Mouse (Mus musculus) heart, embryonic 10.5 days (tissue): ENCODE results near the gene Birc7. TPM values are rescaled to one million over a fixed set of nuclear protein-coding genes. Genes with fewer than 3 reads are reported as not detected.
A peak's percentile ranks its signal among the peaks of the same experiment; 100 is the strongest.

Experiments used
- DNase-seq: peaks from one replicate; pipeline ENCODE4 v3.0.0-alpha.2; 2017; ENCODE audit warnings: low spot score
- H3K27ac ChIP-seq: fragments of 300-500 bp; sonication (generic); 2 replicates; pipeline ENCODE4 v1.5.1; 2016; ENCODE audit warnings: mild to moderate bottlenecking
- H3K27me3 ChIP-seq: fragments of 300-500 bp; sonication (generic); 2 replicates; pipeline ENCODE4 v1.6.1; 2016; ENCODE audit warnings: mild to moderate bottlenecking; ENCODE audit not compliant: poor library complexity, insufficient read depth, severe bottlenecking
- H3K36me3 ChIP-seq: fragments of 300-500 bp; sonication (generic); 2 replicates; pipeline ENCODE4 v1.6.1; 2016; ENCODE audit warnings: mild to moderate bottlenecking, moderate library complexity
- H3K4me1 ChIP-seq: fragments of 300-500 bp; sonication (generic); 2 replicates; pipeline ENCODE4 v1.6.1; 2016; ENCODE audit warnings: mild to moderate bottlenecking
- H3K4me3 ChIP-seq: fragments of 300-500 bp; sonication (generic); 2 replicates; pipeline ENCODE4 v1.5.1; 2016; ENCODE audit warnings: mild to moderate bottlenecking, moderate library complexity
- H3K9me3 ChIP-seq: fragments of 300-500 bp; sonication (generic); 2 replicates; pipeline ENCODE4 v1.6.1; 2016; ENCODE audit warnings: mild to moderate bottlenecking, moderate library complexity
- WGBS: fragments of 180-500 bp; shearing (Covaris S2); methylation state at CpG from one replicate; pipeline ENCODE4 v1.1.7; 2016; 5-methylcytosine and 5-hydroxymethylcytosine counted together
- polyA plus RNA-seq: library from polyadenylated mRNA; unstranded; fragments of >200 nt; fragmentation: Nextera tagmentation; extraction: Ambion mirVana; gene quantifications from 2 replicates; pipeline ENCODE4 v1.2.1, GENCODE M21; 2016

Birc7 gene
- polyA plus RNA-seq, 1 experiment from 2014 or later = 0.09 TPM

GRCm38 (mm10) chr2:180894029-180894623 is 34.7 kb upstream of the Birc7 start:
- H3K4me3 ChIP-seq = peak overlapping the region; percentile 62
- DNase-seq = no peak
- peaks cover 98% of the 10 kb centered on the region for H3K27me3 ChIP-seq
- H3K27ac ChIP-seq = no peak overlapping the region
- no peaks in the 10 kb centered on the region for H3K9me3 ChIP-seq
- 0 out of 2 replicates have a peak, but pooled peaks cover 3% of the 10 kb centered on the region for H3K36me3 ChIP-seq
- under 1% methylated on average over 57 of the region's 57 CpGs for WGBS
- H3K4me1 ChIP-seq = peaks cover 33% of the 10 kb centered on the region

- peaks cover 92% of the 10 kb centered on the region for H3K27me3 ChIP-seq
- H3K36me3 ChIP-seq = 0 out of 2 replicates have a peak, but pooled peaks cover 3% of the 10 kb centered on the region
- 3% methylated on average over 12 of the region's 13 CpGs for WGBS
- H3K4me3 ChIP-seq = peak overlapping the region; percentile 62; the same call in 1 of the 2 replicates
- H3K4me1 ChIP-seq = peaks cover 33% of the 10 kb centered on the region
- no peak for DNase-seq
- no peaks in the 10 kb centered on the region for H3K9me3 ChIP-seq
- no peak overlapping the region for H3K27ac ChIP-seq
Measured at GRCm38 (mm10) chr2:180894734-180895133, 34.1 kb upstream of the Birc7 start.

GRCm38 (mm10) chr2:180895321-180895720 is 33.5 kb upstream of the Birc7 start:
- Histone ChIP-seq H3K27me3 (peaks cover 86% of the 10 kb centered on the region), H3K9me3 (no peaks in the 10 kb centered on the region), H3K4me3 (no peak overlapping the region), H3K36me3 (0 out of 2 replicates have a peak, but pooled peaks cover 3% of the 10 kb centered on the region), H3K4me1 (peaks cover 33% of the 10 kb centered on the region), H3K27ac (no peak overlapping the region)
- WGBS = 72% methylated on average over 3 of the region's 3 CpGs
- DNase-seq = no peak

GRCm38 (mm10) chr2:180895837-180896525 is 32.8 kb upstream of the Birc7 start:
- no peaks in the 10 kb centered on the region for H3K9me3 ChIP-seq
- H3K4me1 ChIP-seq = peaks cover 30% of the 10 kb centered on the region
- WGBS = 70% methylated on average over 11 of the region's 11 CpGs
- no peak overlapping the region for H3K4me3 ChIP-seq
- no peak overlapping the region for H3K27ac ChIP-seq
- no peak for DNase-seq
- H3K36me3 ChIP-seq = 0 out of 2 replicates have a peak, but pooled peaks cover 3% of the 10 kb centered on the region
- peaks cover 80% of the 10 kb centered on the region for H3K27me3 ChIP-seq

- Histone ChIP-seq H3K36me3 (0 out of 2 replicates have a peak, but pooled peaks cover 3% of the 10 kb centered on the region), H3K4me1 (peaks cover 24% of the 10 kb centered on the region), H3K27ac (no peak overlapping the region), H3K4me3 (no peak overlapping the region), H3K9me3 (no peaks in the 10 kb centered on the region), H3K27me3 (peaks cover 69% of the 10 kb centered on the region)
- no peak for DNase-seq
- WGBS = 72% methylated on average over 15 of the region's 15 CpGs
Measured at GRCm38 (mm10) chr2:180896819-180897625, 31.8 kb upstream of the Birc7 start.

GRCm38 (mm10) chr2:180897857-180898256 is 31.0 kb upstream of the Birc7 start:
- no peaks in the 10 kb centered on the region for H3K9me3 ChIP-seq
- peaks cover 61% of the 10 kb centered on the region for H3K27me3 ChIP-seq
- H3K4me3 ChIP-seq = no peak overlapping the region
- H3K36me3 ChIP-seq = 0 out of 2 replicates have a peak, but pooled peaks cover 3% of the 10 kb centered on the region
- no peak for DNase-seq
- peaks cover 20% of the 10 kb centered on the region for H3K4me1 ChIP-seq
- 70% methylated on average over 6 of the region's 6 CpGs for WGBS
- H3K27ac ChIP-seq = no peak overlapping the region

GRCm38 (mm10) chr2:180902086-180902485 is 26.7 kb upstream of the Birc7 start:
- peaks cover 18% of the 10 kb centered on the region for H3K27me3 ChIP-seq
- DNase-seq = no peak
- no peaks in the 10 kb centered on the region for H3K9me3 ChIP-seq
- H3K4me3 ChIP-seq = no peak overlapping the region
- H3K27ac ChIP-seq = no peak overlapping the region
- H3K4me1 ChIP-seq = no peaks in the 10 kb centered on the region
- WGBS = 40% methylated on average over 2 of the region's 2 CpGs
- H3K36me3 ChIP-seq = peaks cover 32% of the 10 kb centered on the region

GRCm38 (mm10) chr2:180904435-180905208 is 24.2 kb upstream of the Birc7 start:
- H3K36me3 ChIP-seq = peaks cover 52% of the 10 kb centered on the region
- no peaks in the 10 kb centered on the region for H3K27me3 ChIP-seq
- no peaks in the 10 kb centered on the region for H3K4me1 ChIP-seq
- WGBS = 92% methylated on average over 18 of the region's 18 CpGs
- no peak overlapping the region for H3K4me3 ChIP-seq
- no peak for DNase-seq
- H3K9me3 ChIP-seq = no peaks in the 10 kb centered on the region
- no peak overlapping the region for H3K27ac ChIP-seq

- H3K27me3 ChIP-seq = no peaks in the 10 kb centered on the region
- no peak overlapping the region for H3K4me3 ChIP-seq
- no peak for DNase-seq
- peaks cover 61% of the 10 kb centered on the region for H3K36me3 ChIP-seq
- no peaks in the 10 kb centered on the region for H3K4me1 ChIP-seq
- WGBS = 82% methylated on average over 5 of the region's 5 CpGs
- no peaks in the 10 kb centered on the region for H3K9me3 ChIP-seq
- no peak overlapping the region for H3K27ac ChIP-seq
Measured at GRCm38 (mm10) chr2:180905556-180906221, 23.1 kb upstream of the Birc7 start.

GRCm38 (mm10) chr2:180910928-180911327 is 17.9 kb upstream of the Birc7 start:
- no peak for DNase-seq
- no peaks in the 10 kb centered on the region for H3K27me3 ChIP-seq
- no peaks in the 10 kb centered on the region for H3K4me1 ChIP-seq
- peaks cover 88% of the 10 kb centered on the region for H3K36me3 ChIP-seq
- no peaks in the 10 kb centered on the region for H3K9me3 ChIP-seq
- no peak overlapping the region for H3K4me3 ChIP-seq
- 90% methylated on average over 12 of the region's 12 CpGs for WGBS
- no peak overlapping the region for H3K27ac ChIP-seq

- no peak for DNase-seq
- H3K27ac ChIP-seq = no peak overlapping the region
- no peak overlapping the region for H3K4me3 ChIP-seq
- 69% methylated on average over 3 of the region's 3 CpGs for WGBS
- H3K27me3 ChIP-seq = no peaks in the 10 kb centered on the region
- H3K9me3 ChIP-seq = no peaks in the 10 kb centered on the region
- peaks cover 73% of the 10 kb centered on the region for H3K36me3 ChIP-seq
- H3K4me1 ChIP-seq = peaks cover 6% of the 10 kb centered on the region
Measured at GRCm38 (mm10) chr2:180915886-180916433, 12.9 kb upstream of the Birc7 start.
